Mouse (Mus musculus): Measurements from ENCODE around the gene Mdga1. TPM values are rescaled to one million over a fixed set of nuclear protein-coding genes. Genes with fewer than 3 reads are reported as not detected.
"Not testable (repeated sequence)": the region's sequence is repeated elsewhere in the genome, so short reads cannot be mapped to it uniquely, and the experiment has no call there.

The Mdga1 gene
- polyA plus RNA-seq, 1 experiment from 2014 or later = 2.1 TPM

DNA sequence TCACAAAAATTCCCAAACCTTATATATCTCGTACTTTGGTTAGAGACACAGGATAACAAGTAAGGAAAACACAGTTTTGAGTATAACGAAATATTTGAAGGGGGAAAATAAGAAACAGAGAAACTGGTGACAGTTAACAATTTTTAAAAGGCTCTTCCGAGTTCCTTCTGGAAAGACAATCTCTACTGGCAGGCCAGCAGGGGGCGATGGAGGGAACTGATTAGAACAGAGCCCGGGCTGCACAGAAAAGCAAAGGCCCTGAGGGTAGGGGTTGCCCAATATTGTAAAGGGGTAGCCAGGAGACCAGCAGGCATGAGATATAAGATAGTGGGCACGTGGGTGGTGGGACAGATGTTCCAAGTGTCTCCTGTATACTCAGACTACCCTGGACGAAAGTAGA, 173.8 kb downstream of the Mdga1 start:
- DNase-seq (ENCODE audit: low spot score) (peak; percentile 83), ATAC-seq (replicated peaks; ENCODE audit: insufficient number of reproducible peaks, low FRiP score, low TSS enrichment, low read depth) (no peak)
- Histone ChIP-seq H3K4me1 (ENCODE audit: control insufficient read depth, insufficient read depth, low read length) (no peaks in the 10 kb centered on the region; the same call in 1 of the 2 replicates), H3K9me3 (replicated peaks; ENCODE audit: control insufficient read depth, low read length) (no peaks in the 10 kb centered on the region), H3K27me3 (ENCODE audit: control insufficient read depth, insufficient read depth, low read length) (no peaks in the 10 kb centered on the region), H3K4me3 (ENCODE audit: low read depth, low read length) (no peak overlapping the region), H3K27ac (replicated peaks; ENCODE audit: low read depth, low read length) (0 out of 2 replicates have a peak overlapping the region, but pooled peaks have one; percentile 56), H3K9ac (replicated peaks; ENCODE audit: low read length) (no peak overlapping the region), H3K4me2 (ENCODE audit: low read depth, low read length) (no peak overlapping the region), H3K36me3 (replicated peaks; ENCODE audit: control insufficient read depth, insufficient read depth, low read depth, low read length) (no peaks in the 10 kb centered on the region)
- 12% methylated on average over 7 of the region's 7 CpGs for WGBS

- 2% methylated on average over 21 of the region's 23 CpGs for WGBS
- H3K4me1 ChIP-seq (ENCODE audit: control insufficient read depth, insufficient read depth, low read length) = no peaks in the 10 kb centered on the region; the same call in 1 of the 2 replicates
- peak; percentile 68 for ATAC-seq (replicated peaks; ENCODE audit: insufficient number of reproducible peaks, low FRiP score, low TSS enrichment, low read depth)
Measured at GRCm38 (mm10) chr17:29795050-29795770, 174.7 kb downstream of the Mdga1 start.

DNA sequence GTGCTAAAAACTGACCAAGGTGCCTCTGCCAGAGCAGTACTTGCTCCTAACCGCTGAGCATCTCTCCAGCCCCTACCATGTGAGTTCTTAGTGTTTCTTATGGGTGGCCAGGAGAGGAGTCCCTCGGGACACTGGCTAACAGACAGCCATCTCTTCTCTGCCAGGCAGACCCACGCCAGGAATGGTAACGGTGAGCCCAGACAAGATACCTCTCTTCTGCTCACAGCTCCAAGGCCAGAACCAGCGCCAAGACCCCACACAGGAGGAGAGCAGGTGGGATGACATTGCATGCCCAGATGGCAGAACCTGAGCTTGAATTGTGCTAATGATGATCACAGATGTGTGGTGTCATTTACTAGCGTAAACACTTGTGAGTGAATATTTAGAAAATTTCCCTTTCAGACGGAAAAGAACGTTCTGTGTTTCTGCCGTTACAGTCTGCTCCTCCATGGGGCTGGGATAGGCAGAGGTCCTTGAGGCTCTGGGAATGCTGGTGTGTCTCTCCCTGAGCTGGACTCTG, 178.3 kb downstream of the Mdga1 start:
- no peaks in the 10 kb centered on the region for H3K36me3 ChIP-seq (replicated peaks; ENCODE audit: control insufficient read depth, insufficient read depth, low read depth, low read length)
- no peaks in the 10 kb centered on the region for H3K9me3 ChIP-seq (replicated peaks; ENCODE audit: control insufficient read depth, low read length)
- no peaks in the 10 kb centered on the region for H3K4me1 ChIP-seq (ENCODE audit: control insufficient read depth, insufficient read depth, low read length)
- H3K4me2 ChIP-seq (ENCODE audit: low read depth, low read length) = no peak overlapping the region
- DNase-seq (ENCODE audit: low spot score) (no peak), ATAC-seq (replicated peaks; ENCODE audit: insufficient number of reproducible peaks, low FRiP score, low TSS enrichment, low read depth) (no peak)
- no peak overlapping the region for H3K4me3 ChIP-seq (ENCODE audit: low read depth, low read length)
- H3K27me3 ChIP-seq (ENCODE audit: control insufficient read depth, insufficient read depth, low read length) = no peaks in the 10 kb centered on the region
- 89% methylated on average over 9 of the region's 9 CpGs for WGBS
- no peak overlapping the region for H3K9ac ChIP-seq (replicated peaks; ENCODE audit: low read length)
- H3K27ac ChIP-seq (replicated peaks; ENCODE audit: low read depth, low read length) = no peak overlapping the region

More at GRCm38 (mm10) chr17:29795050-29795770, 174.7 kb downstream of the Mdga1 start:
- Histone ChIP-seq H3K9me3 (replicated peaks; ENCODE audit: control insufficient read depth, low read length) (no peaks in the 10 kb centered on the region), H3K27ac (replicated peaks; ENCODE audit: low read depth, low read length) (peak overlapping the region; percentile 56; the same call in 1 of the 2 replicates), H3K27me3 (ENCODE audit: control insufficient read depth, insufficient read depth, low read length) (no peaks in the 10 kb centered on the region), H3K4me2 (ENCODE audit: low read depth, low read length) (peak overlapping the region; percentile 54), H3K9ac (replicated peaks; ENCODE audit: low read length) (peak overlapping the region; percentile 20; the same call in 1 of the 2 replicates), H3K4me3 (ENCODE audit: low read depth, low read length) (peak overlapping the region; percentile 17), H3K36me3 (replicated peaks; ENCODE audit: control insufficient read depth, insufficient read depth, low read depth, low read length) (no peaks in the 10 kb centered on the region)
- peak; percentile 67 for DNase-seq (ENCODE audit: low spot score)

DNA sequence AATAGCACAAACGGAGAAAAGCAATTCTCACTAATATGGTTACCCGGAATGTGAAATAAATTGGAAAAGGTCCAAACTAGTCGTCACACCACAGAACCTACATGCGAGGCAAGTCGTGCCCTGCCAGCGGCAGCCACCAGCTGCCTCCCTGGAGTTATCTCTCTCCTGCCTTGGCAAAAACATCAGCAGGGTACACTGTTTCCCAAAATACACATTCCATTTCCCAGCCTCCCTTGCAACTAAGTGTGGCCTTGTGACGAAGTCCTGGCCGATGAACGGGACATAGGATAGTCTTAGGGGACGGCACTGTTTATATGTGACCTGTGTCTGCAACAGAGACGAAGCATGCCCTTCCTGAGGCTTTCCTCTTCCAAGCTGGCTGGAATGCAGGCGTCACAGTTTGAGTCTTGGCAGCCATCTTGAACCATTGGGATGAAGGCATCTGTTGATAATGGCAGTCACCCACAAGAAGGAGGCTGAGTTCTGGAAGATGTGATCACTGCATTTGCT, 179.6 kb downstream of the Mdga1 start:
- no peaks in the 10 kb centered on the region for H3K27me3 ChIP-seq (ENCODE audit: control insufficient read depth, insufficient read depth, low read length)
- no peak for ATAC-seq (replicated peaks; ENCODE audit: insufficient number of reproducible peaks, low FRiP score, low TSS enrichment, low read depth)
- H3K4me1 ChIP-seq (ENCODE audit: control insufficient read depth, insufficient read depth, low read length) = no peaks in the 10 kb centered on the region
- no peak overlapping the region for H3K4me2 ChIP-seq (ENCODE audit: low read depth, low read length)
- H3K9me3 ChIP-seq (replicated peaks; ENCODE audit: control insufficient read depth, low read length) = no peaks in the 10 kb centered on the region
- H3K4me3 ChIP-seq (ENCODE audit: low read depth, low read length) = no peak overlapping the region
- H3K27ac ChIP-seq (replicated peaks; ENCODE audit: low read depth, low read length) = no peak overlapping the region
- H3K9ac ChIP-seq (replicated peaks; ENCODE audit: low read length) = no peak overlapping the region
- WGBS = 92% methylated on average over 12 of the region's 12 CpGs
- DNase-seq (ENCODE audit: low spot score) = no peak
- no peaks in the 10 kb centered on the region for H3K36me3 ChIP-seq (replicated peaks; ENCODE audit: control insufficient read depth, insufficient read depth, low read depth, low read length)

DNA sequence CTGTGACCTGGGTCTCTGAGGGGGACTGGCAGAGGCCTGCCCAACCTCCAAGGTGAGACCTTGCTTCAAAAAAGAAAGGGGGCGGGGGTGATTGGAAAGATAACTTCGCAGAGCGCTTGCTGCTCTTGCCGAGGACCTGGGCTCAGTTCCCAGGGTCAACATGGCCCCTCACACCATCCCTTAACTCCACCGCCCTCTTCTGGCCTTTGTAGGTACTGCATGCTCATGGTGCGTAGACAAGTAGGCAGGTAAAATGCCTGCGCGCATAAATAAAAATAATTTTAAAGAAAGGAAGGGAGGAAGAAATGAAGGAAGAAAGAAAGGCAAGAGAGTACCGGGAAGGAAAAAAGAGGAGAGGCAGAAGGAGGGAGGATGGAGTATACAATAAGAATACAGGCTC, 180.2 kb downstream of the Mdga1 start:
- Histone ChIP-seq H3K36me3 (replicated peaks; ENCODE audit: control insufficient read depth, insufficient read depth, low read depth, low read length) (no peaks in the 10 kb centered on the region), H3K4me3 (ENCODE audit: low read depth, low read length) (no peak overlapping the region), H3K27ac (replicated peaks; ENCODE audit: low read depth, low read length) (no peak overlapping the region), H3K27me3 (ENCODE audit: control insufficient read depth, insufficient read depth, low read length) (no peaks in the 10 kb centered on the region), H3K9me3 (replicated peaks; ENCODE audit: control insufficient read depth, low read length) (no peaks in the 10 kb centered on the region), H3K4me1 (ENCODE audit: control insufficient read depth, insufficient read depth, low read length) (no peaks in the 10 kb centered on the region), H3K4me2 (ENCODE audit: low read depth, low read length) (no peak overlapping the region), H3K9ac (replicated peaks; ENCODE audit: low read length) (no peak overlapping the region)
- ATAC-seq (replicated peaks; ENCODE audit: insufficient number of reproducible peaks, low FRiP score, low TSS enrichment, low read depth) (no peak), DNase-seq (ENCODE audit: low spot score) (no peak)
- 66% methylated on average over 9 of the region's 9 CpGs for WGBS

GRCm38 (mm10) chr17:29788573-29788972, 181.3 kb downstream of the Mdga1 start:
- Histone ChIP-seq H3K4me2 (ENCODE audit: low read depth, low read length) (no peak overlapping the region), H3K4me1 (ENCODE audit: control insufficient read depth, insufficient read depth, low read length) (no peaks in the 10 kb centered on the region), H3K9me3 (replicated peaks; ENCODE audit: control insufficient read depth, low read length) (no peaks in the 10 kb centered on the region), H3K36me3 (replicated peaks; ENCODE audit: control insufficient read depth, insufficient read depth, low read depth, low read length) (no peaks in the 10 kb centered on the region), H3K4me3 (ENCODE audit: low read depth, low read length) (no peak overlapping the region), H3K27me3 (ENCODE audit: control insufficient read depth, insufficient read depth, low read length) (no peaks in the 10 kb centered on the region), H3K9ac (replicated peaks; ENCODE audit: low read length) (no peak overlapping the region), H3K27ac (replicated peaks; ENCODE audit: low read depth, low read length) (no peak overlapping the region)
- ATAC-seq (replicated peaks; ENCODE audit: insufficient number of reproducible peaks, low FRiP score, low TSS enrichment, low read depth) (no peak), DNase-seq (ENCODE audit: low spot score) (no peak)
- 86% methylated on average over 10 of the region's 10 CpGs for WGBS

DNA sequence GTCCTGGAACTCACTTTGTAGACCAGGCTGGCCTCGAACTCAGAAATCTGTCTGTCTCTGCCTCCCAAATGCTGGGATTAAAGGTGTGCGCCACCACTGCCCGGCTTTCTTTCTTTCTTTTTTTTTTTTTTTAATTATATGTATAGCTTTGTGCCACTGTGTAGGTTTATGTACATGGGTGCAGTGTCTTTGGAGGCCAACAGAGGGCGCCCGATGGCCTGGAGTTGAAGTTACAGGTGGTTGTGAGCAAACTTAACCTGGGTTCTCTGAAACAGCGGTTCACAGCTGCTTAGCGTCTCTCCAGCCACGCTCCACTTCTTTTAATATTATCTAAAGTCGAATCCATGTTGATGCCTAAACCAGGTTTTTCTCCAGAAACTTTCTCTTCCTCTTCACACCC, 185.1 kb downstream of the Mdga1 start:
- 79% methylated on average over 9 of the region's 9 CpGs for WGBS
- no peak overlapping the region for H3K27ac ChIP-seq (replicated peaks; ENCODE audit: low read depth, low read length)
- H3K9ac ChIP-seq (replicated peaks; ENCODE audit: low read length) = no peak overlapping the region
- H3K27me3 ChIP-seq (ENCODE audit: control insufficient read depth, insufficient read depth, low read length) = no peaks in the 10 kb centered on the region
- H3K9me3 ChIP-seq (replicated peaks; ENCODE audit: control insufficient read depth, low read length) = no peaks in the 10 kb centered on the region
- no peak overlapping the region for H3K4me3 ChIP-seq (ENCODE audit: low read depth, low read length)
- no peak overlapping the region for H3K4me2 ChIP-seq (ENCODE audit: low read depth, low read length)
- DNase-seq (ENCODE audit: low spot score) (no peak), ATAC-seq (replicated peaks; ENCODE audit: insufficient number of reproducible peaks, low FRiP score, low TSS enrichment, low read depth) (no peak)
- no peaks in the 10 kb centered on the region for H3K36me3 ChIP-seq (replicated peaks; ENCODE audit: control insufficient read depth, insufficient read depth, low read depth, low read length)
- H3K4me1 ChIP-seq (ENCODE audit: control insufficient read depth, insufficient read depth, low read length) = no peaks in the 10 kb centered on the region

GRCm38 (mm10) chr17:29781472-29781871, 188.4 kb downstream of the Mdga1 start:
- not testable (repeated sequence) for DNase-seq (ENCODE audit: low spot score); H3K4me1 ChIP-seq (ENCODE audit: control insufficient read depth, insufficient read depth, low read length); ATAC-seq (replicated peaks; ENCODE audit: insufficient number of reproducible peaks, low FRiP score, low TSS enrichment, low read depth)

More at GRCm38 (mm10) chr17:29781472-29781871, 188.4 kb downstream of the Mdga1 start:
- H3K4me3 ChIP-seq (ENCODE audit: low read depth, low read length); H3K4me2 ChIP-seq (ENCODE audit: low read depth, low read length); H3K9ac ChIP-seq (replicated peaks; ENCODE audit: low read length); H3K9me3 ChIP-seq (replicated peaks; ENCODE audit: control insufficient read depth, low read length); H3K36me3 ChIP-seq (replicated peaks; ENCODE audit: control insufficient read depth, insufficient read depth, low read depth, low read length); H3K27me3 ChIP-seq (ENCODE audit: control insufficient read depth, insufficient read depth, low read length); H3K27ac ChIP-seq (replicated peaks; ENCODE audit: low read depth, low read length): not testable (repeated sequence)
- WGBS = 80% methylated on average over 4 of the region's 4 CpGs
